Mouse (Mus musculus): ENCODE results near the gene Nans.

GRCm38 (mm10) chr4:46465740-46466139 is 23.3 kb upstream of the Nans start:
- TF ChIP-seq CHD2 (IDR thresholded peaks at IDR 0.05; ENCODE audit: low read depth, low read length) (no peak), MAFK (IDR thresholded peaks at IDR 0.05; ENCODE audit: insufficient read depth, low read depth, low read length) (no peak), HCFC1 (IDR thresholded peaks at IDR 0.05; ENCODE audit: borderline replicate concordance, insufficient read depth, low read length) (no peak), ZNF384 (IDR thresholded peaks at IDR 0.05; ENCODE audit: low read depth, low read length) (no peak), ZC3H11A (IDR thresholded peaks at IDR 0.05; ENCODE audit: borderline replicate concordance, low read depth, low read length) (no peak)

Data from ES-E14 (cell line).